Mouse (Mus musculus) megakaryocyte progenitor cell, adult 5-6 weeks (primary cell): ENCODE data around the gene B3gnt6. TPM values are rescaled to one million over a fixed set of nuclear protein-coding genes. Genes with fewer than 3 reads are reported as not detected.

Experiments used
- ATAC-seq: replicated peaks from 2 replicates; pipeline ENCODE4 v1.8.0; 2016; ENCODE audit warnings: mild to moderate bottlenecking, moderate TSS enrichment, inconsistent platforms; ENCODE audit not compliant: poor library complexity
- total RNA-seq, 2 experiments: library from RNA; stranded (forward) in 1 of 2; stranded (reverse) in 1 of 2; fragments of 157-497, 149-512 nt in 1 of 2; fragments of 200-1000 nt in 1 of 2; gene quantifications; 2 replicates each; pipeline versions ENCODE4 v1.2.3 to v1.2.4; 2015 to 2017

Gene B3gnt6
- total RNA-seq, 2 experiments from 2014 or later, result 0.12 TPM; not detected in 1

- no peak for ATAC-seq
These were observed 21.7 kb downstream of the B3gnt6 start for GRCm38 (mm10) chr7:98177566-98177928.

- ATAC-seq, result no peak
These were observed 22.2 kb downstream of the B3gnt6 start for GRCm38 (mm10) chr7:98177071-98177485.

- no peak for ATAC-seq
These were observed 22.8 kb downstream of the B3gnt6 start for GRCm38 (mm10) chr7:98176322-98177070.

GRCm38 (mm10) chr7:98174883-98175755 is 24.2 kb downstream of the B3gnt6 start:
- ATAC-seq, result peak; percentile 34

GRCm38 (mm10) chr7:98173408-98173807 is 25.9 kb downstream of the B3gnt6 start:
- no peak for ATAC-seq

- ATAC-seq, result no peak
These were observed 26.6 kb downstream of the B3gnt6 start for GRCm38 (mm10) chr7:98172661-98173060.

- ATAC-seq, result peak; percentile 66
These were observed 27.9 kb downstream of the B3gnt6 start for GRCm38 (mm10) chr7:98171141-98172073.

GRCm38 (mm10) chr7:98164999-98165528 is 34.2 kb downstream of the B3gnt6 start:
- peak; percentile 74 for ATAC-seq

GRCm38 (mm10) chr7:98164382-98164998 is 34.8 kb downstream of the B3gnt6 start:
- ATAC-seq, result no peak

- ATAC-seq, result 0 out of 2 replicates have a peak, but pooled peaks have one; percentile 12
These were observed 35.6 kb downstream of the B3gnt6 start for GRCm38 (mm10) chr7:98163700-98164099.

GRCm38 (mm10) chr7:98162239-98162638 is 37.0 kb downstream of the B3gnt6 start:
- no peak for ATAC-seq

- ATAC-seq, result no peak
These were observed 39.1 kb downstream of the B3gnt6 start for GRCm38 (mm10) chr7:98160041-98160740.

GRCm38 (mm10) chr7:98158481-98158880 is 40.8 kb downstream of the B3gnt6 start:
- ATAC-seq, result no peak

- no peak for ATAC-seq
These were observed 41.5 kb downstream of the B3gnt6 start for GRCm38 (mm10) chr7:98157636-98158332.

GRCm38 (mm10) chr7:98156280-98156665 is 43.0 kb downstream of the B3gnt6 start:
- ATAC-seq, result 0 out of 2 replicates have a peak, but pooled peaks have one; percentile 2

- ATAC-seq, result peak; percentile 82
These were observed 43.6 kb downstream of the B3gnt6 start for GRCm38 (mm10) chr7:98155546-98156279.

- no peak for ATAC-seq
These were observed 45.4 kb downstream of the B3gnt6 start for GRCm38 (mm10) chr7:98153892-98154291.

GRCm38 (mm10) chr7:98153345-98153744 is 45.9 kb downstream of the B3gnt6 start:
- ATAC-seq, result no peak
